Mouse (Mus musculus): ENCODE measurements around the gene Nlrp1a. TPM values are rescaled to one million over a fixed set of nuclear protein-coding genes. Genes with fewer than 3 reads are reported as not detected.

The Nlrp1a gene
- total RNA-seq (2021) = under 1 TPM; 0.64 to 0.83 TPM
- long read RNA-seq, experiment 1 = 0 reads
- long read RNA-seq, experiment 2 = 0 reads

- no peak for DNase-seq (ENCODE audit: low spot score in 2 of 2)
Measured at GRCm38 (mm10) chr11:71144661-71145060, at the start of gene Nlrp1a. Nlrp1a (minus strand) TSS chr11:71144704.

- no peak for DNase-seq (ENCODE audit: low spot score in 2 of 2)
Measured at GRCm38 (mm10) chr11:71169633-71170032, 25.1 kb upstream of the Nlrp1a start.

- DNase-seq (ENCODE audit: low spot score in 2 of 2) = no peak
Measured at GRCm38 (mm10) chr11:71164139-71164538, 19.6 kb upstream of the Nlrp1a start.

DNA sequence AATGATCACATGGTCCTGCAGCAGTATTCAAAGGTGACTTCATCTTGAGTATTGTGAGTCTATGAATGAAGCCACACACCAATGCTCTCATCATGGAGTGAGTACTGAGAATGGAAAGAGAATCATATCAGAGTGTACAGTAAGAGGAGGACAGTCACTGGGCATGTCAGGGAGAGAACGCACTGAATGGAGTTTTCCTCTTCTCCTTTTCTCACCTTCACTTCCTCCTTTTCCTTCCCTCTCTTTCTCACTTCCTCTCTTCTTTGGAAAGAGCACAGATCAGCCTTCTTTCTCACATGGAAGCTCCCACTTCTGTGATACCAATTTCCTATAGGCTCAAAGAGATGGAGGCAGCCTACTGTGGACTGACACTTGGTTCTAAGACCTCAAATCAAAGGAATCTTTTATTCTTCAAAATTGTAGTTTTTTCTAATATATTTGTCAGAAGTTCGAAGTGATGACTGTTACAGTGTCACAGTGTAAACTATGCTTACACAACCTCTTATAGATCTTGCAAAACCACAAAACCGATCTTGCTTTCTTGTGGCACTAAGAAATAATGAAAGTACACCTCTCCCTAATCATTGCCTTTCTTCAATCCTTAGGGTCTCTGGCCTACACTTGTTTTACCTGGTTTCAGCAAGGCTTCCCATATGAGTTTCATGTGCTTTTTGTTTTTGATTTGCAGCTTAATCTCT is 15.1 kb upstream of the Nlrp1a start:
- DNase-seq (ENCODE audit: low spot score in 2 of 2) = no peak

GRCm38 (mm10) chr11:71155272-71155671 is 10.8 kb upstream of the Nlrp1a start:
- DNase-seq (ENCODE audit: low spot score in 2 of 2) = no peak

- DNase-seq (ENCODE audit: low spot score in 2 of 2) = no peak
Measured at GRCm38 (mm10) chr11:71142031-71142430, 2.5 kb downstream of the Nlrp1a start.

DNA sequence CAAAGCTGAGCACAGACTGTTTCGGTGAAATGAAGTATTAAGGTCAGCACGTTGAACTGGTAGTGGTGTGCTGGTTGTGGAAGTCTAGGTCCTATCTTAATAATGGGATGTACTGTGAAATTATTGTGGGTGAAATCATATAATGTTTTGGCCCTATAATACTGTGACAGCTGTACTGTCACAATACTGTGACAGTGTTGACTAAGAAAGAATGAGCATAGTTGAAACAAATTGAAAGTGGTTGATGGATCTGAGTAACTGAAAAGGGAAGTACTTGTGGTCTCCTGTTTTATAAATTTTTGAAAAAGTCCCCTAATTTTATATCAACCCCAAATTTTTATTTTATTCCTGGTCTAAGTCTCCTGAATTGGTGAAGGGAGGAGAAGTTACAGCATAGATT is 37.4 kb downstream of the Nlrp1a start:
- no peak for DNase-seq (ENCODE audit: low spot score in 2 of 2)

- no peak for DNase-seq (ENCODE audit: low spot score in 2 of 2)
Measured at GRCm38 (mm10) chr11:71106261-71107021, 38.1 kb downstream of the Nlrp1a start.

GRCm38 (mm10) chr11:71103931-71104330 is 40.6 kb downstream of the Nlrp1a start:
- no peak for DNase-seq (ENCODE audit: low spot score in 2 of 2)

DNA sequence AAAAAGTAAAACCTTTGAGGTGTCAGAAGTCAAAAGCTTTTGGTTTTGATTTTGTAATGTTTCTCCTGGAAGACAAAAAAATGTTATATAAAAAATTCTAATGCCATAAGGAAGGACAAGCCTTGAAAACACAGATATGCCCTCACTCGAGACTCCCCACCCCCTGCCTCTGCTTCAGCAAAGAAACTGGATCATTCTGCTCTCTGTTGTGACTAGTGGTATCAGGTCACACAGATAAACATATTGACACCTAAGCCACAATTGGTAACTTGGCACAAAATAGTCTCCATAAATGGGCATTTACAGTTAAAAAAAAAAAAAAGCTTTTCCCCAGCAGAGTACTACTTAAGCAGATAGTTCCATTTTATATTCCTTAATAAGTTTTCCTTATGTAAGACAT is 68.2 kb downstream of the Nlrp1a start:
- no peak for DNase-seq (ENCODE audit: low spot score in 2 of 2)

DNA sequence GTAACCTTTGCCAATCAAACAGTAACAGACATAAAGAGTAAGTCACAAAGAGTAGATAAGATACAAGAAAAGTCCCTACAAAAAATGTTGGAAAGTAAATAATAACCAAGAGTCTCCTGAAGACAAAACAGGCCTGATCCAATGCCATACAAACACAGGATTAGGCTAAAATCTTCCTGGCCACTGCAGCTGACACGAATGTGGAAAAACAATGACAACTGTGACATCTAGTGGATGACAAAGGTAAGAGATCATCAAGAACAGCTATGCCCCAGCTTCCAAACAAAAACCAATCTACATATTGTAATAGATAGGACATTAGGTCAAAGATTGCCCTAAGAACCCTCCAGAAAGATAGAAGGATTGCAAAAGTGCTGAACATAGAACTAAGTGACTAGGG is 92.0 kb downstream of the Nlrp1a start:
- DNase-seq (ENCODE audit: low spot score in 2 of 2) = peak in 1 of 2 experiments; percentile 66

Other genes with a start within 250 kb of the Nlrp1a start
- gene Nup88, start 174.7 kb downstream of the Nlrp1a start, total RNA-seq (2021) = 10 to 100 TPM; 60.4 to 61.1 TPM
- gene Rpain, start 174.5 kb downstream of the Nlrp1a start, total RNA-seq (2021) = 10 to 100 TPM; 33.8 to 35.3 TPM
- 100 to 1,000 TPM; 102 to 108 TPM for gene C1qbp, start 161.7 kb downstream of the Nlrp1a start, total RNA-seq (2021)
- 10 to 100 TPM; 33.6 to 40.7 TPM for gene Dhx33, start 140.3 kb downstream of the Nlrp1a start, total RNA-seq (2021)
- gene Mis12, start 125.1 kb downstream of the Nlrp1a start, total RNA-seq (2021) = 10 to 100 TPM in 1 of 2 experiments, 1 to 10 TPM in 1; 9.7 to 13.1 TPM
- gene Derl2, start 124.9 kb downstream of the Nlrp1a start, total RNA-seq (2021) = 10 to 100 TPM; 19.4 to 22.0 TPM
- 100 to 1,000 TPM; 131 to 145 TPM for gene 6330403K07Rik, start 111.2 kb downstream of the Nlrp1a start, total RNA-seq (2021)
- under 1 TPM; 0.14 to 0.21 TPM for gene Nlrp1b, start 86.0 kb upstream of the Nlrp1a start, total RNA-seq (2021)

Data from layer of hippocampus, postnatal 14 days (tissue).